Mouse (Mus musculus) ES-Bruce4 (cell line): Measurements from ENCODE around the gene Metap1d.

Source experiments
- CTCF ChIP-seq: IDR thresholded peaks from one replicate; pipeline ENCODE4 v1.8.1; 2011; ENCODE audit warnings: low read depth, low read length
- POLR2A ChIP-seq: IDR thresholded peaks from one replicate; pipeline ENCODE4 v1.8.1; 2011; ENCODE audit warnings: low read length; ENCODE audit not compliant: insufficient read depth

DNA sequence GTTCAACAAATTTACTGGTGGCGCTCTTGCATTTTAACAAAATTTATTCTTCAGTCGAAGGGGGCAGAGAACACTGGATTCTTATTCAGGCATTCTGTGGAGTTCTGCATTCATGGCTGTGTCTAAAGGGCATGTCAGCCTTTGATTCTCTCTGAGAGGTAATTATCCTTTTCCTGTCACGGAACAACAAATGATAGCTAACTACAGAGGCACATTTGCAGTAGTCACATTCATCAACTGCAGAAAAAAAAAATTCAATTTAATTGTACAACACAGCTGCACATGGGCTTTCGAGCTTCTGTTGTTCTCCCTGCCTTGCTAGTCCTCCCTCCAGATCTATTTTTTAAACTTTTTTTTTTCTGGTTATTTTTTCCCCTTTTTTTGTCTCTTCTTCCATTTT lies 63.9 kb downstream of the Metap1d start:
- TF ChIP-seq POLR2A: no peak
- no peak for TF ChIP-seq CTCF
